Mouse (Mus musculus): ENCODE results near the gene Lipe.

Lipe gene

DNA sequence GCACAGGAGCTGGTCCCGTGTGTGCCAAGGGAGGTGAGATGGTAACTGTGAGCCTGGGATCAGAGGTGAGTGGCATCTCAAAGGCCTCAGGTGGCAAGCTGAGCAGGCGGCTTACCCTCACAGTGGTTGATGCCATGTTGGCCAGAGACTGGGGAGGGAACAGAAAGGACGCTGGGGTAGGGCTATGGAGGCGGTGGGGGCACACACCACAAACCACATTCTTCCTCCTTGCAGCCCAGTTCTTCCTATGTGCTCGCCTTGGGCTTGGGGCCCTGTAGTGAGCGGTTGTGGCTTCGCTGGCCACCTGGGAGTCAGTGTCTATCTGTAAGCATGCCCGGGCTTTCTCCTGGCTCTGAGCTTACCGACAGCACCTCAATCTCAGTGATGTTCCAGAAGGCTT, 13.7 kb downstream of the Lipe start:
- DNase-seq, result no peak

DNA sequence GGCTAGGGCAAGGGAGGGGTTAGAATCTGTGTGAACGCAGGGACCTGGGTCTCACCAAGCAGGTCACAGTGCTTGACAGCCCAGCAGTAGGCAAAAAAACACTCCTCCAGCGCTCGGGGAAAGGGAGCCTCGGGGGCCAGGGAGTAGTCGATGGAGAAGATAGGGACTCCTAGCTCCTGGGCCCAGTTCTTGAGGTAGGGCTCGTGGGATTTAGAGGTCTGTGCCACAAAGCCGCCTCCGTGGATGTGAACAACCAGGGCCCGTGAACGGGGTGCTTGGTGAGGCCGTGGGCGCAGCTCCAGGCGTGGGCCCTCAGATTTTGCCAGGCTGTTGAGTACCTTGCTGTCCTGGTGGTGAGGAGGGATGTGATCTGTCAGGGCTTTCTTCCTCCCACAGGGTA, 14.2 kb downstream of the Lipe start:
- DNase-seq, result no peak

DNA sequence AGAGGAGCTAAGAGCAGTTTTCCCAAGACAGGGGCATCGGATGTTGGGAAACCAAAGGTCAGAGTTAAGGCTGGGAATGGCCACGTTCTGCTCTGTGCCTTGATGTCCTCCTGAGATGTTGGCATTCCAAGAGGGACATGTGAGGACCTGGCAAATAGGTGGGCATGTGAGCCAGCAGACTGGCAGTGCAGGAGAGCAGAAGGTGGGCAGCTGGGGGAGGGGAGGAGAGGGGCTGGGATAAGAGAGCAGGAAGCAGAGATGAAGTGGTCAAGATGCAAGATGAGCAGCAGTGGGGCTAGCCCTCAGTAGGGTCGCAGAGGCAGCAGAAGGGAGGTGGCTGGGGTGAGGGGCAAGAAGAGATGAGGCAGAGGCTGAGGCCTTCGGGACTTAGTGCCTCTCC, 14.6 kb downstream of the Lipe start:
- no peak for DNase-seq

DNA sequence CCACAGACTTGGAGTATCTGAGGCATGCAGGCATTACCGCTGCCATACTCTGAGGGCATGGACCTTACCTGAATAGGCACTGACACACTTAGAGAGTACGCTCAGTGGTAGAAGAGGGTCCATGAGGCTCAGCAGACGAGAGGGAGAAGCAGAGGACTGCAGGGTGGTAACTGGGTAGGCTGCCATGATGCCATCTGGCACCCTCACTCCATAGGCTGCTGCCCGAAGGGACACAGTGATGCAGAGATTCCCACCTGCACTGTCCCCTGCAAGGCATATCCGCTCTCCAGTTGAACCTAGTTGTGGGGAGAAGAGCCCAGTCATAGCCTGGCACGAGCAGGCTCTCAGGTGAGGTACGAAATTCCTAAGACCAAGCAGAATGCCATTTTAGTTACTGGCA, 15.1 kb downstream of the Lipe start:
- no peak for DNase-seq

DNA sequence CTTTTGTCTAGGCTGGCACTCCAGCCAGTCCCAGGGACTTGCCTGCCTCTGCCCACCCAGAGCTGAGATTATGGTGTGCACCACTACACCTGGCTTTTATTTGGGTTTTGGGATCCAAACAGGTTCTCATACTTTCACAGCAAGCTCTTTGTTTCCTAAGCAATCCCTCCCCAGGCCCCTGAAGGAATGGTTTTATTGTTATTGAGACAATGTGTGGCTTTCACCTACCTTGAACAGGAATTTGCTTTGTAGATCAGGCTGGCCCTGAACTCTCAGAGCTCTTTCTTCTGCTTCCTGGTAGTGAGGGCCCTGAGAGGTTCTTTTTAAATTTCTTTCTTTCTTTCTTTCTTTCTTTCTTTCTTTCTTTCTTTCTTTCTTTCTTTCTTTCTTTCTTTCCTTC, 16.0 kb downstream of the Lipe start:
- no peak for DNase-seq

DNA sequence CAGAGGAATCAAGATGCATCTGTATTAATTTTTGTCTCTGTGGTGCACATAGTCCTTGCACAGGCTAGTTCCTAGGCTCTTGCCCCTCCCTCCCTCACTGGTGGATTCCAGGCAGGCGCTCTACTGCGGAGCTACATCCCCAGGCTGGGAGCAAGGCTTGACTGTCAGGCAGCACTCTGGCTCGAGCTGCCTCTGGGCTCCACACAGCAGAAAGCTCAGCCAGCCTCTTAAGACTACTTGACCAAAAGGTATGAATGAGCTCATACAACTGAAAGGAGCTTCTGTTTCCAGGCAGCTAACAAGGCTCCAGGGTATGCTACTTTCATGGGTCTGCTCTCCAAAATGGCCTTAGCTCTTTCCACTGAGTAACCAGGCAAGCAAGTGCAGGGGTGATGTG, 17.2 kb downstream of the Lipe start:
- DNase-seq, result no peak

DNA sequence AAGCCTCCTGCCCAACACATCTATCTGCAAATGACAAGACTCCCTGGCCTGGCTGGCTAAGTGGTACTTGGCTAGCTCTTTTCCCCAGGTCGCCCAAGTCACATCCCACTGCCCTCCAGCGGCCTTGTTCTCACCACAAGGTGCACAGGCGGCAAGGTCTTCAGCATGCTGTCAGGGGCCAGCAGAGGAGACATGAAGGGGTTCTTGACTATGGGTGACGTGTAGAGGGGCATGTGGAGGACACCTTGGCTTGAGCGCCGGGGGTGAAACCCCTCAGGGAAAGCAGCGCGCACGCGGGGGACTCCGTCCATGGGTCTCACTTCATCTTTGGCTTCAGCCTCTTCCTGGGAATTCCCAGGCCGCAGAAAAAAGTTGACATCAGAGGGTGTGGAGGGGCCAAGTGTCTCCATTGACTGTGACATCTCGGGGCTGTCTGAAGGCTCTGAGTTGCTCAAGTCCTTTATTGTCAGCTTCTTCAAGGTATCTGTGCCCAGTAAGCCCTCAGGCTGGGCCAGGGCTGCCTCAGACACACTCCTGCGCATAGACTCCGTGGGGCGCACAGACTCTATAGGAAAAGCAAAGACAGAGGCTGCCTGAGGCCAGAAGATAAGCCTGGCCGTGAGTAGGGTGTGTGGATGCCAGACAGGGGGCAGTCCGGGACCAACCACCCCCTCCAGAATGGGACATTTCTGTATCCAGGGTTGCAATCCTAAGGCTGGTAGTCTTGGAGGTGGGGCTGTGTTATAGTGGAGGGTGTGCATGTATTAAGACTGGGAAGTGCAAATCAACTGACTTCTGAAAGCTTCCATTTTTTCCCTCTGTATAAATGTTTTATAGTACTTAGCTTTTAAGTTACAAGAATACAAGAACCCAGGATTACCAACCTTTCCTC, 17.9 kb downstream of the Lipe start:
- DNase-seq, result no peak

DNA sequence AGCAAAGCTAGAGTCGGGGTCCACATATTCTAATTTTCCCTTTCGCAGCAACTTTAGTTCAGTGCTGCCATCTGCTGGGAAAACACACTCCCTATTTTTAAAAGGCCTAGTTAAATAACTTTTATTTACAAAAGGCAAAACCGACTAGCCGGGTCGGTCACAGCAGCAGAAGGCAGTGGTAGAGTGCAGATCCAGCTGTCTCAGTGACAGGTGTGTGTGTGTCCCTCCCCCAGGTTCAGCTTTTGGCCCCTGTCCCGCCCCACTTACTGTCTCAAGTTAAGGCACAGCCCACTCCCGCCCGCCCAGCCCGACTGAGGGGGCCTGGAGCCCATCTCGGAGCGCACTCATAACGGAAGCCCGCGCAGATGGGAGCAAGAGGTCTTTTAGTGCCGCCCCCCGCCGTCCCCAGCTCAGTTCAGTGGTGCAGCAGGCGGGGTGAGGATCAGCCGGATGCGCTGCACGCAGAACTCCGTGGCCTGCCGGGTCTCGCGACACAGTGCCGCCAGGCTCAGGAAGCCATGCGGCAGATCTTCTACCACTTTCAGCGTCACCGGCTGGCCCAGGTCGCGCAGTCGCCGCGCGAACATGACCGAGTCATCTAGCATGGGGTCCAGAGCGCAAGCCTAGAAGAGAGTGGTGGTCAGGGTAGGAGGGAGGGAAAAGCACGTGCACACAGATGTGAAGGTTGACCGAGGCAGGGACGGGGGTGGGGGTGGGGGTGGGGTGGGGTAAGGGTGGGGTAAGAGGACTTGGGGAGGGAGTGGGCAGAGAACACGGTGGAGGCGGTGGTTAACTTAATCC, 18.8 kb downstream of the Lipe start:
- DNase-seq, result peak; percentile 39

DNA sequence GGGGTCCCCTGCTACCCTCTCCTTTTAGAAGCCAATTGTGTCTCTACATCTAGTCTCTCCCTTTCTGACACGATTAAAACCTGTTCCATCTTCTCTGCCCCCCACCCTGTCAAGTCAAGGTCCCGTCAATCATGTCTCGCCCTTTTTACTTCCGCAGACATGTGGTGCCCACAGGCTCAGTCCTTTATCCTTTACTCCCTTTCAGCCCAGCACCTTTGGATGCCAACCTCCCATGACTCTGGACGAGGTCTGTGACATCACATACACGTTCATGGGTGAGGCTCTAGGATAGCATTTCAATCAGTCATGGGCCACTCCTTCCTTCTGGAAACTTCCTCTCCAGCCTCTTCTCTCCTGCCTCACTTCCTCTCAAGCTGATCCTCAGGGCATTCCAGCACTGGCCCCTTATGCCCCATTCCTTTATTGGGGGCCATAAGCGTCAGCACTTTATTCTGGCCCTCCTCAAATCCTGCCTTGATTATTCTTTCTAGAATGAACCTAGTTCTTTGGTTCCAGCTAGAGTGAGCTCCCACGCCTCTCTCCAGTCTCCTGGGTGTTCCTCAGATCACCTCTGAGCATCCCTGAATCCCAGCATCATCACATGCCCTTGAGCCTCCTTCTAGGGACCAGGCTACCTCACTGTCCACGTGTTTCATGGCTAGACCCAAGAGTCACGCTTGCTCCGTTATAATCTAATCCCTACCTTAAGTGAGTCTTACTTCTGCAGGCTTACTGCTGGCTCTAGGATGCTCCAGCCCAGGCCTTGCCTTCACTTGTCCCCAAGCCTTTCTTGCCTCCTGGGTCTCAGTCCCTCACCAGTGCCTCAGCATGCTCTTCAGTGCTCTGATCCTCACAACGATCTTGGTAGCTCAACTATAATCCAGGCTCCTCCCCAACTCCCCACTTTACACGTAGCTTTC, 20.1 kb downstream of the Lipe start:
- DNase-seq, result no peak

DNA sequence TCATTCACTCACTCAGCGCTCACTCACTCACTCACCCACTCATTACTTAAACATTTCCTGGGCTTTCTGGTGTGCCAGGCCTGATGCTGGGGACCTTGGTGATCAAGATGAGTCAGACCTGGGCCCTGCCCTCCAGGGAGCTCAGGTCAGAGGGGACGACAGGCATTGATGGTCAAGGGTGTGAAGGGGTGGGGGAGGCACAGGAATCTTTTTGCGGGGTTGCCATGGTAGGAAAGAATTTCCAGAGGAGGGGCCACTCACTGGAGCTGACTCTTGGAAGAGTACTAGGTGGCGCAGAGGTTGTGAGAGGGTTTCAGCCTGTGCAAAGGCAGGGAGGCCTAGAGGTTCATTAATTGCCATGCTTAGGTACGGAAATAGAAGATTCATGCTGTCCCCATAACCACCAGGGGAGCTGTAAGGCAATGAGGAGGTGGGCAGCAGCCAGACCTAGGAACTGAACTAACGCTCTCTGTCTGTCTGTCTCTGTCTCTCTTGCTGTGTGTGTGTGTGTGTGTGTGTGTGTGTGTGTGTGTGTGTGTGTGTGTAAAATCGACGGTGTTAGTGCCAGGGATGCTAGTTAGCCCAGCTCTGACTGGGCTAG, 21.3 kb downstream of the Lipe start:
- DNase-seq, result no peak

DNA sequence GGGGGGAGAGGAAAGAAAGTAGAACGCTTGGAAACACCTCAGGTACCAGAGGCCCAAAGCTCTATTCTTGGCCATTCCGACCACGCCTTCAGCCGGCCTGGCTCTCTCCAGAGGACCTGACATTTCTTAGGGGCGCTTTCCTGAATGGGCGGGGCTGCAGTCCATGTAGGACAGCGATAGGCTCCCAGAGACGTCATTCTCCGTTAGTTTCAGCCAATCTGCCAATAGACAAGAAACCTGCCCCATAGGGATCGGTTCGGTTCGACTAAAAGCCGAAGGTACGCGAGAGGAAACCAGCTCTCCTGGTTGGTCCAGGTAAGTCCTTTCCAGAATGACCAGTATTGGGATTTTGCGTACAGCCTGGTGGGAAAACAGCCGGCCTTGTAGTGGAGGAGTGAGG, 22.0 kb downstream of the Lipe start:
- DNase-seq, result peak; percentile 91

DNA sequence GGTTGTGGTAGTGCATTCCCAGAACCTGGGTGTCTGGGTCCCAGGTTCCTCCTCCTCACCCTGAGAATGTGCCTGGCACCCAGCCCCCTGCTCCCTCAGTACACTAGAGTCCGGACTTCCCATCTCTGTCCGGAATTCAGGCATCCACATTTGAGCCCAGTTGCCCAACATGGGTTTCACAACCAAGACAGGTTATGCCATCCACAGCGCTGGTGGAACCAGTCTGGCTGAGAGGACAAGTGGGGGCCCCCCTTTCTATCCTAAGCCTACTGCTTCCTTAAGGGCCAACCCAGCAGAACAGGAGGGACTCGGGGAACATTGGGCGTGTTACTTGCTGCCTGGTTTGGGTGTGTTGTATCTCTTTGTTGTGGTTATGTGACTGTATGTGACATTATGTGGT, 26.1 kb downstream of the Lipe start:
- DNase-seq, result no peak

DNA sequence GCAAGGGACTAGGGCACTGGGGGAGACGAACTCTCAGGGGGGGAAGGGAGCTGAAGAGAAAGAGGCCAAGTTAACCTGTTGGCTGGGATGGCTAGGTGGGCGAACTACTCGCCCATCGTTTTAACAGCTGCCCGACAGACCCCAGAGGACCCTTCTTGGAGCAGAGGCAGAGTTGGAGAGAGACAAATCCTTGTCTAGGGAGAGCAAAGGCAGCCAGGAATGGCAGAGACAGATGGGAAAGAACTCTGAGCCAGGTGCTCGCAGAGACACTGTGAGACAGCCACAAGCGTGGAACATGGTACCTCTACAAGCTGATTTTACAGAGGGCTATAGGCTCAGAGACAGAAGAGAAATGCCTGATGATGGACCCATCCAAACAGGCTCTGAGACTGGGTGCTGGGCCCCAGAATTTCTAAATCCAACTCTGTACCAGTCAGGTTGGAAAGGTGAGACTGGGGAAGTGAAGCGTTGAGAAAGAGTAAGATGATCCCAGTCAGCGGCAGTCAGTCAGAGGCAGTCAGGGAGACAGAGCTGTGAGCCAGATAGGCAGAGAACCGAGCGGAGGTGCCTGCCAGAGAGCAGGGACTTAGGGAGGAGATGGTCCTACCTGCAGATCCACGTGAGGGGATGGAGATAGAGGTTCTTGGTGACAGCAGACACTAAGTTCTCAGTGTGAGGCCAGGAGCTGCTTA, 29.3 kb downstream of the Lipe start, which contains the start of gene Cnfn:
TSS of gene Cnfn (minus strand) at position 667 of the 692 bp plus-strand sequence.
- DNase-seq, result no peak

DNA sequence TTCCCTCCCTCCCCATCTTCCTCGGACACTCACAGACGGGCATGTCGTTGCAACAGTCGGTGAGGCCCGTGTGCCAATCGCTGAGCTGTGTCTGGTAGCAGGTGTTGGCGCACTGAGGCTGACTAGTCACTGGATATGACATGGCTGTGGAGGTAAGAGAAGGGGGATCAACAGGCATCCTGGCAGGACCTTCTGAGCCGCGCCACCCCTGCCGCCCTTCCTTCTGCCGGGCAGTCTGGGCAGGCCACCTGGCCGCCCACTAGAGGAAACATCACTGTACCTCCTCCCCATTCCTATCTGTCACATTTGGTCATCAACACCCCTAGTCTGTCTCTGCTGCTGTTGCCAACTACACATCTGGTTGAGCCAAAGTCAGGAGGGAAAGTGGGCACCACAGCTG, 30.2 kb downstream of the Lipe start:
- no peak for DNase-seq

DNA sequence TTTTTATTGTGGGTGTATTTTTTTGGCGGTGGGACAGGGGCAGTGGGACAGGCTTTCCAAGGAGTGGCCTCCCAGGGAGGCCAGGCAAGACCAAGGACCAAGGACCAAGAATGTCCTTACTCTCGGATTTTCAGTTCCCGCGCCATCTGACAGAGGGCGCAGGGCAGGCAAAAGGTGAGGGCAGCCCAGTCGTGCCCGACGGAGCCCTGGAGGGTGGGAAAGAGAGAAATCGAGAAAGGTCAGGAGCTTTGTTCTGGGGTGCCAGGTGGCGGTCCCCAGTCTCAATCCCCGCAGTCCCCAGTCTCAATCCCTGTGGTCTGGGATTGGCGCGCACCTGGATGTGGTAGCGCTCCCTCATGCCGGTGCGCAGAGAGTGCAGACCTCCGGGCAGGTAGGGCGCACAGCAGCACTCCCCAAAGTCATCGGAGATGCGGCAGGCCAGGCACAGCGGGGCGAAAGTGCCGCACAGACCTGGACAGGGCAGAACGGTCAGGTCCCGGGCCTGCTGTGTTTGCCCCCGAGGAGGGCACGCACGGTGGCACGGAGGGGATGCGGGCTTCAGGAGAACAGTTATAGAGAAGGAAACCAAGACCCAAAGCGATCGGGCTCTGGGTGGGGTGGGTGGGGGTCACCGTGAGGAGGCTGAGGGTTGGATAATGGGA, 30.7 kb downstream of the Lipe start:
- DNase-seq, result peak; percentile 66

DNA sequence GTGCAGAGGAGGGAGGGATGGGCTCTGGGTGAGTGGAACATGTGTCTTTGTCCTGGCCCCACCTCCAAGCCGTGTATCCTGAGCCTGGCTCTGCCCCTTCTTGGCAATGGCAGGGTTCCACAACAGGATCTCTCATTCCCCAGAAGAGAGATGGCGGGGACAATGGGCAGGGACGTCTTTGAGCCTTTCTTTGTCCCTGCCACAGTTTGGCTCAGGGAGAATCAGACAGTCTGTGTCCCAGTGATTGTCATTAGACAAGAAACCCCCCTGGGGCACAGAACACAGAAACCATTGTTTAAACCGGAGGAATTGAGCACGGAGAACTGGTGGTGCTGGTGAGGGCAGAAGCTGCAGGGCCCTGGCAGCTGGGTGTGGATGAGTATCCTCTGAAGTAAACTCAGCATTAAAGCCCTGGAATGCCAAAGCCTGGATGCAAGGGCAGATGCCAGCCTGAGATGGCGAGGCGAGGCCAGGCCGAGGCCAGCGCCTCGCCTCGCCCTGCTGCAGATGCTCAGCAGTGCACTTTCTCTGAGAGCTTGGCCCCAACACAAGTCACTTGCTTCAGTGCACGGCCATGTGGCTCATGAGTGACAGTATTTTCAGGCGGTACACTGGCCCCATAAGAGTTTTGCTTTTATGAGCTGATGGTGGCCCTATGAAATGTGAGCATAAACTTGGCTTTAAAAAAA, 32.4 kb downstream of the Lipe start:
- no peak for DNase-seq

DNA sequence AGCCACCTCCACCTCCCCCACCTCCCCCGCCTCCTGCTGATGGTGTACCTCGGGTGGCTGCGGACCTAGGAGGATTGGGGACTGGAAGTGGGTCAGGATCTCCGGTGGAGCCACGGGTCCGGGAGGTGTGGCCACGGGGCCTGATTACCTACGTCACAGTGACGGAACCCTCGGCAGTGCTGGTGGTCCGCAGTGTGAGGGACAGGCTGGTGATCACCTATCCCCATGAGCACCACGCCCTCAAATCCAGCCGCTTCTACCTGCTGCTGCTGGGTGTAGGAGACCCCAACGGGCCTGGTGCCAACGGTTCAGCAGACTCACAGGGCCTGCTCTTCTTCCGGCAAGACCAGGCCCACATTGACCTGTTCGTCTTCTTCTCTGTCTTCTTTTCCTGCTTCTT, 34.9 kb downstream of the Lipe start:
- no peak for DNase-seq

DNA sequence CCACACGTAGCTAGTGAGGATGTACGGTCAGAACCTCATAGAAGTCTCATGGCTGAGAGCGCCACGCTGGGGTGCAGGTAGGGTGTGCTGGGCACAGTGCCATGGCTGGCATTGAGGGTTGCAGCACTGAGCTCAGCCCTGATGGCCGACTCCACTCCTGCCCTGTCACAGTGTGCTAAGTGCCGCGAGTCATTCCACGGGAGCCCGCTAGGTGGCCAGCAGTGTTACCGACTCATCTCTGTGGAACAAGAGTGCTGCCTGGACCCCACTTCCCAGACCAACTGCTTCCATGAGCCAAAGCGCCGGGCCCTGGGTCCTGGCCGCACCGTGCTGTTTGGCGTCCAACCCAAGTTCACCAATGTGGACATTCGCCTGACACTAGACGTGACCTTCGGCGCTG, 35.4 kb downstream of the Lipe start:
- DNase-seq, result no peak

DNA sequence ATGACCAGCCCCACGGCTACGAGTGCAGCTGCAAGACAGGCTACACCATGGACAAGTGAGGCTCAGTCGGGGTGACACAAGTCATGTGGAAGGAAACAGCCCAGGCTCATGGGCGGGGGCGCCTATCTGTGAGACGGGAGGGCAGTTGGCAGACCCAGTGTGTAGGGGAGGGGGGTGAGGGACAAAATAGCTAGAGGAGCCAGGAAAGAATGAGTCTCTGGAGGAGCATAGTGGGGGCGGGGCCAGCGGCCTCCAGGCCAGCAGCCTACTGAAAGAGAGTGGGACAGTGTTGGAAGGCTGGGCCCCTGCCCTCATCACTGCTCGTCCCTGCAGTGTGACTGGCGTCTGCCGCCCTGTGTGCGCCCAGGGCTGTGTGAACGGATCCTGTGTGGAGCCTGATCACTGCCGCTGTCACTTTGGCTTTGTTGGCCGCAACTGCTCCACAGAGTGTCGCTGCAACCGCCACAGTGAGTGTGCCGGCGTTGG, 39.7 kb downstream of the Lipe start:
- no peak for DNase-seq

DNA sequence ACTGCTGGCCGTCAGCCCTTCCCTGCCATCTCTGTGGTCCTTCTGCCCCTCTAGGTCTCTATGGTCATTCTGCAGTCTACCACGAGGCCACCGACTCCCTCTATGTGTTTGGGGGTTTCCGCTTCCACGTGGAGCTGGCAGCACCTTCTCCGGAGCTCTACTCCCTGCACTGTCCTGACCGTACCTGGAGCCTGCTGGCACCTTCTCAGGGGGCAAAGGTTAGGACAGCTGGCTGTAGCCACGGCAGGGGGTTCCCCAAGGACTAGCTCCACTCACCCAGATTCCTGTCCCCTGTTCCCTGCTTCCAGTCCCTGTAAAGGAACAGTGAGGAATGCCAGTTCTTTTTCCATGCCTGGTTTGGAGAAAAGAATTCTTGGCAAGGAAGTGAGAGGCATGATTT, 49.6 kb downstream of the Lipe start:
- peak; percentile 42 for DNase-seq

Data from kidney, adult 18-20 months (tissue).